ENCODE assay signal across 22 mouse cellular contexts in the genomic region with DNA sequence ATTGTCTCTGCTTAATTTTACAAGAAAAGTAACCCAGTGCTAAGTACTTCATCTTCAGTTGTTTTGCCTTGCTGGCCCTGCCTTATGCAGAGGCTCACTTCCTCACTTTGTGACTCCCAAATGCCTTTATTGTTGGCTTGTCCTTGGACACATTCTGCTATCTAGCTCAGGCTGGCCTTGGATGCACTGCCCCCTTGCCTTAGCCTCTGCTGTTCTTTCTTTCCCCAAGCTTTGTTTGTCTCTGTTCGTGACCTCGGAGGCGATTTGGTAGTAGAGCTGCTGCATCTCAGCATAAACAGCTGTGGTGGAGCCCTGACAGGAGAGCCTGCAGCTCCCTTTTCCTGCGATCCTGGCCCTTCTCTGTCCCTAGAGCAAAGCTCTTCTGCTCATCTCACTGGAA.
"Had no signal": no experiment of that assay in that cellular context is flagged by ENCODE, and none has a peak within 500 bp of the region (broad histone marks: within the 10 kb centered on the region; RNA-seq: fewer than 3 reads in every experiment).

No protein-coding gene starts in this region.

- H3K9ac ChIP-seq: limb, embryonic 12.5 days; limb, embryonic 15.5 days; liver, embryonic 14.5 days; liver, postnatal 0 days; lung, embryonic 14.5 days had no signal

- H3K9me3 ChIP-seq: limb, embryonic 15.5 days; megakaryocyte, embryonic 14.5 days had no signal

- H3K4me2 ChIP-seq: limb, embryonic 12.5 days; limb, embryonic 15.5 days; liver, embryonic 11.5 days; lung, embryonic 14.5 days; midbrain, embryonic 11.5 days had no signal

- ATAC-seq: liver, postnatal 0 days; lung, postnatal 0 days had no signal

- DNase-seq: kidney, adult 9 months; kidney, postnatal 14 days; kidney, postnatal 4 days; left cerebral cortex, postnatal 4 days; liver, postnatal 0 days; lung, embryonic 14.5 days; midbrain, embryonic 14.5 days; right cerebral cortex, adult 18-20 months; right cerebral cortex, postnatal 14 days; right cerebral cortex, postnatal 4 days; thymus, adult 2 months; thymus, postnatal 14 days; thymus, postnatal 4 days had no signal

- H3K4me3 ChIP-seq: limb, embryonic 12.5 days; limb, embryonic 15.5 days had no signal

- H3K27ac ChIP-seq: limb, embryonic 12.5 days; limb, embryonic 15.5 days; liver, embryonic 14.5 days; macrophage; stomach, postnatal 0 days had no signal

- H3K27me3 ChIP-seq: limb, embryonic 12.5 days; limb, embryonic 15.5 days; megakaryocyte, embryonic 14.5 days had no signal
